Mouse (Mus musculus) frontal cortex, adult 2 months (tissue): ENCODE measurements around the gene Tmsb15b1. TPM values are rescaled to one million over a fixed set of nuclear protein-coding genes. Genes with fewer than 3 reads are reported as not detected.

Source experiments
- polyA plus RNA-seq: library from polyadenylated mRNA; depleted of rRNA; stranded (reverse); fragments of >200 nt; gene quantifications from 2 replicates; pipeline ENCODE4 v1.2.3, GENCODE M21; 2012; rRNA removed

The Tmsb15b1 gene
- polyA plus RNA-seq, 1 experiment, result 14.2 TPM

Other genes with a start within 250 kb of the Tmsb15b1 start
- gene Morf4l2, start 233.2 kb downstream of the Tmsb15b1 start, polyA plus RNA-seq, result 282 and 312 TPM in 2 replicates
- 1.3 and 1.7 TPM in 2 replicates for gene Glra4, start 196.7 kb downstream of the Tmsb15b1 start, polyA plus RNA-seq
- 853 and 972 TPM in 2 replicates for gene Plp1, start 154.2 kb downstream of the Tmsb15b1 start, polyA plus RNA-seq
- 6.7 and 8.9 TPM in 2 replicates for gene Rab9b, start 108.1 kb downstream of the Tmsb15b1 start, polyA plus RNA-seq
- gene H2bfm, start 49.5 kb downstream of the Tmsb15b1 start, polyA plus RNA-seq, result not detected in 2 replicates
- 22.5 and 30.0 TPM in 2 replicates for gene Tmsb15b2, start 1.4 kb downstream of the Tmsb15b1 start, polyA plus RNA-seq
- gene Tmsb15l, start within 50 bp of the Tmsb15b1 start, polyA plus RNA-seq, result 5.9 and 9.5 TPM in 2 replicates
- gene Zcchc18, start 16.3 kb upstream of the Tmsb15b1 start, polyA plus RNA-seq, result 205 and 258 TPM in 2 replicates
- gene Slc25a53, start 61.4 kb upstream of the Tmsb15b1 start, polyA plus RNA-seq, result 22.3 and 28.7 TPM in 2 replicates
- 3.4 TPM in 2 replicates for gene Fam199x, start 72.7 kb upstream of the Tmsb15b1 start, polyA plus RNA-seq
- 0.06 TPM in 1 of 2 replicates, not detected in the other for gene Esx1, start 145.2 kb upstream of the Tmsb15b1 start, polyA plus RNA-seq